Mouse (Mus musculus) ES-E14 (cell line): ENCODE data around the gene Nap1l5.

Source experiments
- HCFC1 ChIP-seq: IDR thresholded peaks from 2 replicates; pipeline ENCODE4 v1.6.1; 2012; ENCODE audit warnings: low read length, inconsistent platforms, borderline replicate concordance; ENCODE audit not compliant: insufficient read depth
- ZC3H11A ChIP-seq: IDR thresholded peaks from 2 replicates; pipeline ENCODE4 v1.6.1; 2012; ENCODE audit warnings: low read depth, mild to moderate bottlenecking, inconsistent platforms, low read length, borderline replicate concordance

- no peak for TF ChIP-seq ZC3H11A
- TF ChIP-seq HCFC1, result no peak
Observed at GRCm38 (mm10) chr6:58896648-58897047, 10.2 kb downstream of the Nap1l5 start.
